Mouse (Mus musculus): ENCODE results near the gene Mmp24. TPM values are rescaled to one million over a fixed set of nuclear protein-coding genes. Genes with fewer than 3 reads are reported as not detected.

The Mmp24 gene
- polyA plus RNA-seq, 2 experiments, result 0.01 TPM; not detected in 1

GRCm38 (mm10) chr2:155779506-155779905 lies 4.4 kb downstream of the Mmp24 start:
- DNase-seq (ENCODE audit: low read depth in 3 of 3, low spot score in 3 of 3) (no peak), ATAC-seq (ENCODE audit: insufficient read depth) (no peak)
- no peaks in the 10 kb centered on the region for H3K4me1 ChIP-seq (replicated peaks; ENCODE audit: control insufficient read depth in 2 of 2, insufficient read depth in 2 of 2, low read length in 1 of 2)
- no peak overlapping the region for H3K9ac ChIP-seq (replicated peaks)
- no peak for TF ChIP-seq CTCF (IDR thresholded peaks at IDR 0.05; ENCODE audit: low read depth)
- no peak for TF ChIP-seq EP300 (IDR thresholded peaks at IDR 0.05; ENCODE audit: low read depth)
- 67% methylated on average over 3 of the region's 3 CpGs for WGBS (ENCODE audit: insufficient replicate concordance)
- H3K27me3 ChIP-seq (ENCODE audit: control insufficient read depth, insufficient read depth, low read length), result peaks cover 30% of the 10 kb centered on the region
- no peak overlapping the region for H3K4me2 ChIP-seq (ENCODE audit: low read depth)
- no peaks in the 10 kb centered on the region for H3K9me3 ChIP-seq (ENCODE audit: control insufficient read depth, low read length)
- no peak overlapping the region for H3K27ac ChIP-seq
- no peaks in the 10 kb centered on the region for H3K36me3 ChIP-seq (replicated peaks; ENCODE audit: control insufficient read depth, insufficient read depth, low read depth)
- H3K4me3 ChIP-seq (ENCODE audit: insufficient read depth in 1 of 2, low read depth in 2 of 2, low read length in 2 of 2), result no peak overlapping the region

GRCm38 (mm10) chr2:155784534-155784933 lies 9.4 kb downstream of the Mmp24 start:
- H3K4me3 ChIP-seq (ENCODE audit: insufficient read depth in 1 of 2, low read depth in 2 of 2, low read length in 2 of 2), result no peak overlapping the region
- no peak overlapping the region for H3K9ac ChIP-seq (replicated peaks)
- no peaks in the 10 kb centered on the region; the same call in 1 of the 2 replicates for H3K27me3 ChIP-seq (ENCODE audit: control insufficient read depth, insufficient read depth, low read length)
- ATAC-seq (ENCODE audit: insufficient read depth), result no peak
- H3K27ac ChIP-seq, result no peak overlapping the region
- H3K36me3 ChIP-seq (replicated peaks; ENCODE audit: control insufficient read depth, insufficient read depth, low read depth), result no peaks in the 10 kb centered on the region
- H3K4me1 ChIP-seq (replicated peaks; ENCODE audit: control insufficient read depth in 2 of 2, insufficient read depth in 2 of 2, low read length in 1 of 2), result no peaks in the 10 kb centered on the region
- no peak for TF ChIP-seq CTCF (IDR thresholded peaks at IDR 0.05; ENCODE audit: low read depth)
- no peak for TF ChIP-seq EP300 (IDR thresholded peaks at IDR 0.05; ENCODE audit: low read depth)
- DNase-seq (ENCODE audit: low read depth in 3 of 3, low spot score in 3 of 3), result no peak
- H3K4me2 ChIP-seq (ENCODE audit: low read depth), result no peak overlapping the region
- H3K9me3 ChIP-seq (ENCODE audit: control insufficient read depth, low read length), result no peaks in the 10 kb centered on the region
- WGBS (ENCODE audit: insufficient replicate concordance), result 56% methylated on average over 6 of the region's 6 CpGs

GRCm38 (mm10) chr2:155786905-155787304 lies 11.8 kb downstream of the Mmp24 start:
- Histone ChIP-seq H3K4me3 (ENCODE audit: insufficient read depth in 1 of 2, low read depth in 2 of 2, low read length in 2 of 2) (no peak overlapping the region), H3K4me1 (replicated peaks; ENCODE audit: control insufficient read depth in 2 of 2, insufficient read depth in 2 of 2, low read length in 1 of 2) (no peaks in the 10 kb centered on the region), H3K36me3 (replicated peaks; ENCODE audit: control insufficient read depth, insufficient read depth, low read depth) (no peaks in the 10 kb centered on the region), H3K27me3 (ENCODE audit: control insufficient read depth, insufficient read depth, low read length) (no peaks in the 10 kb centered on the region; the same call in 1 of the 2 replicates), H3K27ac (no peak overlapping the region), H3K9me3 (ENCODE audit: control insufficient read depth, low read length) (no peaks in the 10 kb centered on the region), H3K9ac (replicated peaks) (no peak overlapping the region), H3K4me2 (ENCODE audit: low read depth) (no peak overlapping the region)
- no peak for DNase-seq (ENCODE audit: low read depth in 3 of 3, low spot score in 3 of 3)
- 33% methylated on average over 5 of the region's 5 CpGs for WGBS (ENCODE audit: insufficient replicate concordance)
- no peak for ATAC-seq (ENCODE audit: insufficient read depth)
- TF ChIP-seq CTCF (IDR thresholded peaks at IDR 0.05; ENCODE audit: low read depth), result no peak
- no peak for TF ChIP-seq EP300 (IDR thresholded peaks at IDR 0.05; ENCODE audit: low read depth)

- H3K36me3 ChIP-seq (replicated peaks; ENCODE audit: control insufficient read depth, insufficient read depth, low read depth), result no peaks in the 10 kb centered on the region
Observed at GRCm38 (mm10) chr2:155787949-155788931, 13.1 kb downstream of the Mmp24 start.

GRCm38 (mm10) chr2:155792899-155793298 lies 17.8 kb downstream of the Mmp24 start:
- Histone ChIP-seq H3K9me3 (ENCODE audit: control insufficient read depth, low read length) (no peaks in the 10 kb centered on the region), H3K4me3 (ENCODE audit: insufficient read depth in 1 of 2, low read depth in 2 of 2, low read length in 2 of 2) (no peak overlapping the region), H3K36me3 (replicated peaks; ENCODE audit: control insufficient read depth, insufficient read depth, low read depth) (no peaks in the 10 kb centered on the region), H3K27ac (no peak overlapping the region), H3K9ac (replicated peaks) (no peak overlapping the region), H3K4me1 (replicated peaks; ENCODE audit: control insufficient read depth in 2 of 2, insufficient read depth in 2 of 2, low read length in 1 of 2) (no peaks in the 10 kb centered on the region), H3K4me2 (ENCODE audit: low read depth) (no peak overlapping the region), H3K27me3 (ENCODE audit: control insufficient read depth, insufficient read depth, low read length) (no peaks in the 10 kb centered on the region; the same call in 1 of the 2 replicates)
- WGBS (ENCODE audit: insufficient replicate concordance), result 32% methylated on average over 12 of the region's 12 CpGs
- no peak for ATAC-seq (ENCODE audit: insufficient read depth)
- no peak for DNase-seq (ENCODE audit: low read depth in 3 of 3, low spot score in 3 of 3)
- no peak for TF ChIP-seq EP300 (IDR thresholded peaks at IDR 0.05; ENCODE audit: low read depth)
- no peak for TF ChIP-seq CTCF (IDR thresholded peaks at IDR 0.05; ENCODE audit: low read depth)

More at GRCm38 (mm10) chr2:155787949-155788931, 13.1 kb downstream of the Mmp24 start:
- H3K4me1 ChIP-seq (replicated peaks; ENCODE audit: control insufficient read depth in 2 of 2, insufficient read depth in 2 of 2, low read length in 1 of 2), result no peaks in the 10 kb centered on the region
- H3K4me2 ChIP-seq (ENCODE audit: low read depth), result no peak overlapping the region
- 47% methylated on average over 18 of the region's 18 CpGs for WGBS (ENCODE audit: insufficient replicate concordance)
- TF ChIP-seq CTCF (IDR thresholded peaks at IDR 0.05; ENCODE audit: low read depth) (no peak), EP300 (IDR thresholded peaks at IDR 0.05; ENCODE audit: low read depth) (no peak)
- ATAC-seq (ENCODE audit: insufficient read depth) (no peak), DNase-seq (ENCODE audit: low read depth in 3 of 3, low spot score in 3 of 3) (no peak)
- no peaks in the 10 kb centered on the region for H3K9me3 ChIP-seq (ENCODE audit: control insufficient read depth, low read length)
- no peaks in the 10 kb centered on the region; the same call in 1 of the 2 replicates for H3K27me3 ChIP-seq (ENCODE audit: control insufficient read depth, insufficient read depth, low read length)
- H3K4me3 ChIP-seq (ENCODE audit: insufficient read depth in 1 of 2, low read depth in 2 of 2, low read length in 2 of 2), result no peak overlapping the region
- no peak overlapping the region for H3K27ac ChIP-seq
- no peak overlapping the region for H3K9ac ChIP-seq (replicated peaks)
